15 mouse cellular contexts compared by ENCODE assay signal in the genomic region with DNA sequence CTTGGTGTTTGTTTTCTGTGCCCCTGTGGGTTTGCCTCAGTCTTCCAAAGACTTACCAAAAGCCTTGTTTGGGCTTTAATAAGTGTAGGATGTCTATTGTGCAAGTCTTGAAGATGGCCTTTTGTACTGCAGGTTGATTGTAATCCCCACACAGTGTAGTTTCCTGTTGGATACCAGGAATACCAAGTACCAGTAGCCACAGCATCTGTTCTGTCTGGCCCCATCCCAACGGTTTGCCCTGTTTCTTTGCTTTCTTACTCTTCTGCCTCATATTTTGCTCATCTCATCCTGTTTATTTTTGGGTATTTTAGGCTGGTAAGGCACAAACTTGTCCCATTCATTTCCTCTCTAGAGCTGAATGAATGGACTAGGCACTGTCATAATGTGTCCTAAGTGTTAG. TPM values are rescaled to one million over a fixed set of nuclear protein-coding genes. Genes with fewer than 3 reads are reported as not detected.
DNase-seq lines count a peak whose midpoint lies in the region; TF ChIP-seq lines count a peak whose summit lies in the region.
"Had no signal": no experiment of that assay in that cellular context is flagged by ENCODE, and none has a peak within 500 bp of the region (broad histone marks: within the 10 kb centered on the region; RNA-seq: fewer than 3 reads in every experiment).

No protein-coding gene starts in this region.

- TF ChIP-seq POLR2A in myocyte (IDR thresholded peaks at IDR 0.05; ENCODE audit: insufficient read length, low read depth), result no peak

- H3K36me3 ChIP-seq in myocyte (ENCODE audit: control insufficient read depth, insufficient read depth), result no peaks in the 10 kb centered on the region
- H3K36me3 ChIP-seq: embryonic facial prominence, embryonic 13.5 days; forebrain, embryonic 12.5 days; heart, embryonic 12.5 days; hindbrain, embryonic 15.5 days had no signal

- DNase-seq in cerebellum, postnatal 10 days, result peak; percentile 44 to 56
- no peak for DNase-seq in cerebellum, adult 11-12 months
- DNase-seq in 3T3-L1 (ENCODE audit: low read depth, low spot score), result peak; percentile 36
- DNase-seq in NIH3T3 (ENCODE audit: low read depth), result peak; percentile 34
- no peak for DNase-seq in spleen, postnatal 14 days (ENCODE audit: low spot score in 2 of 2)
- DNase-seq in layer of hippocampus, adult 18-20 months (ENCODE audit: low spot score in 2 of 2), result no peak
- DNase-seq: adrenal gland, postnatal 14 days; cerebellum, adult 11 months; cerebellum, postnatal 14 days; gastrocnemius, postnatal 14 days had no signal

- no peak overlapping the region for H3ac ChIP-seq in myocyte (ENCODE audit: control insufficient read depth, insufficient read length)

- peak overlapping the region; percentile 86 for H3K4me2 ChIP-seq in myocyte (ENCODE audit: low read depth)
- H3K4me2 ChIP-seq: embryonic facial prominence, embryonic 13.5 days; heart, embryonic 12.5 days; hindbrain, embryonic 15.5 days had no signal

- H3K27me3 ChIP-seq in myocyte (ENCODE audit: control insufficient read depth, insufficient read depth, insufficient read length), result no peaks in the 10 kb centered on the region
- H3K27me3 ChIP-seq: embryonic facial prominence, embryonic 13.5 days; forebrain, embryonic 12.5 days; heart, embryonic 12.5 days; hindbrain, embryonic 15.5 days had no signal

- peaks cover 12% of the 10 kb centered on the region for H3K79me2 ChIP-seq in myocyte (ENCODE audit: control insufficient read depth, insufficient read depth)

- no peak overlapping the region for H3K4me3 ChIP-seq in myocyte
- H3K4me3 ChIP-seq: embryonic facial prominence, embryonic 13.5 days; forebrain, embryonic 12.5 days; heart, embryonic 12.5 days; hindbrain, embryonic 15.5 days had no signal

TF ChIP-seq in myocyte, 11 proteins besides CTCF, POLR2A, EP300 and RAD21:
- TF ChIP-seq MYOD1 (IDR thresholded peaks at IDR 0.05; ENCODE audit: control insufficient read depth in 1 of 3, insufficient read length in 2 of 3, low read depth in 2 of 3) (peak in 2 of 3 experiments; percentile 40 to 44), TCF12 (IDR thresholded peaks at IDR 0.05; ENCODE audit: insufficient read depth, poor library complexity, severe bottlenecking) (no peak), CEBPB (IDR thresholded peaks at IDR 0.05; ENCODE audit: insufficient read depth, poor library complexity, severe bottlenecking) (peak; percentile 51; the same call in 1 of the 2 replicates), SRF (IDR thresholded peaks at IDR 0.05; ENCODE audit: control insufficient read depth, insufficient read length, low read depth) (no peak)

RNA-seq across cellular contexts. Expression of a gene that starts 3.3 kb away (rescaled TPM):
- polyA plus RNA-seq in myocyte (2012; fragmentation: generic; extraction: Trizol), result 51.3 TPM
- total RNA-seq in layer of hippocampus, adult 18-20 months (2021), result 100 to 1,000 TPM; 119 to 126 TPM

Comparison
In these comparisons a context has a peak if more than half of its experiments do, and no peak if none do; other contexts are left out.
1. DNase-seq: peak in cerebellum, postnatal 10 days (2 of 2), 3T3-L1 (single experiment) and NIH3T3 (single experiment); none in cerebellum, adult 11-12 months (single experiment), spleen, postnatal 14 days (0 of 2) and layer of hippocampus, adult 18-20 months (0 of 2).